Mouse (Mus musculus) heart, adult 2 months (tissue): ENCODE measurements around the gene Izumo1r.

Experiments
- CTCF ChIP-seq: fragments of 200-600 bp; IDR thresholded peaks from 2 replicates; pipeline ENCODE4 v1.8.1; 2022; ENCODE audit warnings: antibody characterized with exemption, mild to moderate bottlenecking, moderate library complexity
- EP300 ChIP-seq: fragments of 200-500 bp; IDR thresholded peaks from 2 replicates; pipeline ENCODE4 v1.6.1; 2011; ENCODE audit warnings: low read depth, low read length, control low read depth; ENCODE audit not compliant: insufficient read depth
- POLR2A ChIP-seq: fragments of 200-500 bp; IDR thresholded peaks from 2 replicates; pipeline ENCODE4 v1.6.1; 2011; ENCODE audit warnings: mild to moderate bottlenecking, low read depth, low read length, control low read depth; ENCODE audit not compliant: insufficient read depth

GRCm38 (mm10) chr9:14912037-14912436 is 8.3 kb upstream of the Izumo1r start:
- no peak for TF ChIP-seq POLR2A
- TF ChIP-seq CTCF = no peak
- TF ChIP-seq EP300 = no peak
